Mouse (Mus musculus): ENCODE data around the gene Ptgfrn. TPM values are rescaled to one million over a fixed set of nuclear protein-coding genes. Genes with fewer than 3 reads are reported as not detected.

Ptgfrn gene
- polyA plus RNA-seq, 1 experiment from 2014 or later: 10.0 TPM

GRCm38 (mm10) chr3:101003575-101004356 lies 106.3 kb downstream of the Ptgfrn start:
- 85% methylated on average over 15 of the region's 15 CpGs for WGBS

DNA sequence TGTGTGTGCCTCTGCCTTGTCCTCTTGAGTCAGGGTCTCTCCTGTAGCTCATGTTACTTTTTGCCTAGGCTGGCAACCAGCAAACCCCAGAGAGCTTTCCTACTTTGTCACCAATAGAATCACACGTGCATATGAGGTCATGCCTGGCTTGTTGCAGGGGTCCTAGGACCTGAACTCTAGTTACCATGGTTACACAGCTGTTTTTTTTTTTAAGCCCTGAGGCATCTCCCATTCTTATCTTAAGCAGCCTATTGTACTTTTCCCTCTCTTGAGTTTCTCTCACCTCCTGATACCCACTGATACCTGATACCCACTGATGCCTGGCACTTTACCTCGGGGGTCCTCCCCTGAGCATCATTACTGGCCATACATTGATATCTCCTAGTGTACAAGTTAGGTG lies 110.3 kb downstream of the Ptgfrn start:
- H3K36me3 ChIP-seq (ENCODE audit: control insufficient read depth, insufficient read depth, low read length): 0 out of 2 replicates have a peak, but pooled peaks cover 3% of the 10 kb centered on the region
- no peak overlapping the region for H3K9ac ChIP-seq (ENCODE audit: low read length)
- H3K4me3 ChIP-seq (ENCODE audit: control insufficient read depth in 1 of 2, insufficient read depth in 1 of 2, low read depth in 1 of 2, low read length in 2 of 2): no peak overlapping the region
- WGBS: 24% methylated on average over 2 of the region's 2 CpGs
- no peak overlapping the region for H3K4me2 ChIP-seq (ENCODE audit: low read length)
- no peak for ATAC-seq (ENCODE audit: insufficient number of reproducible peaks, insufficient read depth, low FRiP score, low read depth)
- H3K27me3 ChIP-seq (ENCODE audit: control insufficient read depth, insufficient read depth, low read length): no peaks in the 10 kb centered on the region
- H3K9me3 ChIP-seq (ENCODE audit: control insufficient read depth, low read length): no peaks in the 10 kb centered on the region
- peaks cover 10 to 15% of the 10 kb centered on the region in 2 experiments for H3K4me1 ChIP-seq (ENCODE audit: control insufficient read depth in 2 of 2, insufficient read depth in 2 of 2, low read length in 2 of 2)
- H3K27ac ChIP-seq (replicated peaks in 1 of 2; ENCODE audit: control insufficient read depth in 1 of 2, insufficient read depth in 1 of 2, low read depth in 2 of 2, low read length in 2 of 2): no peak overlapping the region

More at GRCm38 (mm10) chr3:101003575-101004356, 106.3 kb downstream of the Ptgfrn start:
- Histone ChIP-seq H3K27ac (replicated peaks in 1 of 2; ENCODE audit: control insufficient read depth in 1 of 2, insufficient read depth in 1 of 2, low read depth in 2 of 2, low read length in 2 of 2) (no peak overlapping the region), H3K4me2 (ENCODE audit: low read length) (no peak overlapping the region), H3K4me1 (ENCODE audit: control insufficient read depth in 2 of 2, insufficient read depth in 2 of 2, low read length in 2 of 2) (peaks cover 3 to 10% of the 10 kb centered on the region in 2 experiments; a peak in 2 of 4 replicates), H3K36me3 (ENCODE audit: control insufficient read depth, insufficient read depth, low read length) (0 out of 2 replicates have a peak, but pooled peaks cover 3% of the 10 kb centered on the region), H3K9ac (ENCODE audit: low read length) (no peak overlapping the region), H3K4me3 (ENCODE audit: control insufficient read depth in 1 of 2, insufficient read depth in 1 of 2, low read depth in 1 of 2, low read length in 2 of 2) (no peak overlapping the region), H3K27me3 (ENCODE audit: control insufficient read depth, insufficient read depth, low read length) (no peaks in the 10 kb centered on the region), H3K9me3 (ENCODE audit: control insufficient read depth, low read length) (no peaks in the 10 kb centered on the region)
- no peak for ATAC-seq (ENCODE audit: insufficient number of reproducible peaks, insufficient read depth, low FRiP score, low read depth)

GRCm38 (mm10) chr3:100998904-100999340 lies 111.2 kb downstream of the Ptgfrn start:
- Histone ChIP-seq H3K9me3 (ENCODE audit: control insufficient read depth, low read length) (no peaks in the 10 kb centered on the region), H3K36me3 (ENCODE audit: control insufficient read depth, insufficient read depth, low read length) (0 out of 2 replicates have a peak, but pooled peaks cover 3% of the 10 kb centered on the region), H3K9ac (ENCODE audit: low read length) (no peak overlapping the region), H3K4me1 (ENCODE audit: control insufficient read depth in 2 of 2, insufficient read depth in 2 of 2, low read length in 2 of 2) (peaks cover 15 to 16% of the 10 kb centered on the region in 2 experiments), H3K27me3 (ENCODE audit: control insufficient read depth, insufficient read depth, low read length) (no peaks in the 10 kb centered on the region), H3K4me2 (ENCODE audit: low read length) (no peak overlapping the region), H3K27ac (replicated peaks in 1 of 2; ENCODE audit: control insufficient read depth in 1 of 2, insufficient read depth in 1 of 2, low read depth in 2 of 2, low read length in 2 of 2) (no peak overlapping the region), H3K4me3 (ENCODE audit: control insufficient read depth in 1 of 2, insufficient read depth in 1 of 2, low read depth in 1 of 2, low read length in 2 of 2) (no peak overlapping the region)
- 17% methylated on average over 6 of the region's 6 CpGs for WGBS
- peak; percentile 55; the same call in 1 of the 2 replicates for ATAC-seq (ENCODE audit: insufficient number of reproducible peaks, insufficient read depth, low FRiP score, low read depth)

DNA sequence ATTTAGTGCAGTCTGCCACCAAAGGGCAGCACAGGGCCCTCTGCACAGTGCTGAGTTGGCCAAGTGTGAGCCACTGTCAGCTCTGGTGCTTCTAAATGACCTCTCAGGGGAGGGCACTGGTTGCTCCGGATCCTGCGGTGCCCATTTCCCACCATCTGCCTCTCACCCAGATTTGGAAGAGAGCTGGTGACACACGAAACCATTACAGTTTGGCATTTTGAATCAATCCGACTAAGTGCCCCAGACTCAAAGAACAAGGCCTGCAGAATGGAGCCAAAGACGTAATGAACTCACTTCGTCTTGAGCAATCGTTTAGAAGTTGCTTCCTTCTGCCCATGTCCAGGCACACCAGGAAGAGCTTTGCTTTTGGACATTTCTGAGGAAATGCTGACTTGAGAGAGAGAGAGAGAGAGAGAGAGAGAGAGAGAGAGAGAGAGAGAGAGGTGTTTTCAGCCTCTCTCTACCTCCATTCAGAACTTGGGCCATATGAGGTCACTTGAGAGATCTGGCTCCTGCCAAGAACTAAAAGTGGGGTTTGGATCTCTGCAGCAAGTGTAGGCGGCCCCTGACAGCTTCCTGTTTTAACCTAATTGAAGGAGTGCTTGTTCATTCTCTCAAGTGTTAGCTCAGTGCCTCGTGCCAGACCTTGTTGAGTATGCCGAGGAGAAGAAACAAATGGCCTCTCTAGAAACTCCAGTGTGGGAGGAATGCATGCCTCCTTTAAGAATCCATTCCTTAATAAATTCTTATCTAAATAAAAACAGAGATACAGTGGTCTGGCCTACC lies 112.1 kb downstream of the Ptgfrn start:
- Histone ChIP-seq H3K27me3 (ENCODE audit: control insufficient read depth, insufficient read depth, low read length) (no peaks in the 10 kb centered on the region), H3K4me1 (ENCODE audit: control insufficient read depth in 2 of 2, insufficient read depth in 2 of 2, low read length in 2 of 2) (peaks cover 19 to 24% of the 10 kb centered on the region in 2 experiments), H3K9ac (ENCODE audit: low read length) (no peak overlapping the region), H3K4me3 (ENCODE audit: control insufficient read depth in 1 of 2, insufficient read depth in 1 of 2, low read depth in 1 of 2, low read length in 2 of 2) (no peak overlapping the region), H3K4me2 (ENCODE audit: low read length) (no peak overlapping the region), H3K9me3 (ENCODE audit: control insufficient read depth, low read length) (no peaks in the 10 kb centered on the region), H3K27ac (replicated peaks in 1 of 2; ENCODE audit: control insufficient read depth in 1 of 2, insufficient read depth in 1 of 2, low read depth in 2 of 2, low read length in 2 of 2) (peak overlapping the region in 1 of 2 experiments; percentile 43; a peak in 2 of 4 replicates), H3K36me3 (ENCODE audit: control insufficient read depth, insufficient read depth, low read length) (0 out of 2 replicates have a peak, but pooled peaks cover 1% of the 10 kb centered on the region)
- ATAC-seq (ENCODE audit: insufficient number of reproducible peaks, insufficient read depth, low FRiP score, low read depth): peak; percentile 40; the same call in 1 of the 2 replicates
- WGBS: 59% methylated on average over 10 of the region's 10 CpGs

DNA sequence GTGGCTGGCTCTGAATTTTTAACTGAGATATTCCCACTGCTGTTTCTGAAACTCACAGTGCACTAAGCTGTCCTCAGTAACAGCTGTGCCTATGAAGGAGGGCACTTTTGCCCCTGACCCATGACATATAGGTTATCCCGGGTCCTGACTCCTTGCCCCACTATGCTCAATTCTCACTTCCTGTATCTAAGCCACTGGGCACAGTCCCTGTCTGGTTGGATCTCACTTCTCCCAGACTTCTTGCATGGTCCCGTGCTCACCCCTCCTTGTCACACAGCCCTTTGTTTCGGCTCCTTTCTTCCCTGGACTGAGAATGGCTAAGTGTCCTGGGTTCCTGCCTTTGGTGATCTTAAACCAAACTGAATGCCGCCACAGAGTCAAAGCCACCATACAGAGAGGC lies 115.8 kb downstream of the Ptgfrn start:
- H3K9ac ChIP-seq (ENCODE audit: low read length): no peak overlapping the region
- H3K27ac ChIP-seq (replicated peaks in 1 of 2; ENCODE audit: control insufficient read depth in 1 of 2, insufficient read depth in 1 of 2, low read depth in 2 of 2, low read length in 2 of 2): no peak overlapping the region; a peak in 1 of 4 replicates
- H3K36me3 ChIP-seq (ENCODE audit: control insufficient read depth, insufficient read depth, low read length): no peaks in the 10 kb centered on the region
- WGBS: 82% methylated on average over 4 of the region's 4 CpGs
- H3K4me3 ChIP-seq (ENCODE audit: control insufficient read depth in 1 of 2, insufficient read depth in 1 of 2, low read depth in 1 of 2, low read length in 2 of 2): no peak overlapping the region
- H3K27me3 ChIP-seq (ENCODE audit: control insufficient read depth, insufficient read depth, low read length): no peaks in the 10 kb centered on the region
- H3K4me1 ChIP-seq (ENCODE audit: control insufficient read depth in 2 of 2, insufficient read depth in 2 of 2, low read length in 2 of 2): peaks cover 19 to 24% of the 10 kb centered on the region in 2 experiments
- ATAC-seq (ENCODE audit: insufficient number of reproducible peaks, insufficient read depth, low FRiP score, low read depth): no peak
- H3K4me2 ChIP-seq (ENCODE audit: low read length): no peak overlapping the region
- H3K9me3 ChIP-seq (ENCODE audit: control insufficient read depth, low read length): no peaks in the 10 kb centered on the region

GRCm38 (mm10) chr3:100993718-100994117 lies 116.4 kb downstream of the Ptgfrn start:
- WGBS: 49% methylated on average over 15 of the region's 15 CpGs
- no peaks in the 10 kb centered on the region for H3K27me3 ChIP-seq (ENCODE audit: control insufficient read depth, insufficient read depth, low read length)
- H3K9me3 ChIP-seq (ENCODE audit: control insufficient read depth, low read length): no peaks in the 10 kb centered on the region

GRCm38 (mm10) chr3:100993158-100993557 lies 116.9 kb downstream of the Ptgfrn start:
- Histone ChIP-seq H3K4me1 (ENCODE audit: control insufficient read depth in 2 of 2, insufficient read depth in 2 of 2, low read length in 2 of 2) (peaks cover 11 to 20% of the 10 kb centered on the region in 2 experiments), H3K9me3 (ENCODE audit: control insufficient read depth, low read length) (no peaks in the 10 kb centered on the region), H3K27me3 (ENCODE audit: control insufficient read depth, insufficient read depth, low read length) (no peaks in the 10 kb centered on the region), H3K4me2 (ENCODE audit: low read length) (no peak overlapping the region), H3K36me3 (ENCODE audit: control insufficient read depth, insufficient read depth, low read length) (no peaks in the 10 kb centered on the region), H3K27ac (replicated peaks in 1 of 2; ENCODE audit: control insufficient read depth in 1 of 2, insufficient read depth in 1 of 2, low read depth in 2 of 2, low read length in 2 of 2) (0 out of 4 replicates have a peak overlapping the region, but pooled peaks of 1 of the 2 experiments have one; percentile 25), H3K4me3 (ENCODE audit: control insufficient read depth in 1 of 2, insufficient read depth in 1 of 2, low read depth in 1 of 2, low read length in 2 of 2) (no peak overlapping the region), H3K9ac (ENCODE audit: low read length) (no peak overlapping the region)
- WGBS: 62% methylated on average over 7 of the region's 7 CpGs
- no peak for ATAC-seq (ENCODE audit: insufficient number of reproducible peaks, insufficient read depth, low FRiP score, low read depth)

More at GRCm38 (mm10) chr3:100993718-100994117, 116.4 kb downstream of the Ptgfrn start:
- peak overlapping the region in 1 of 2 experiments; percentile 25; a peak in 2 of 4 replicates for H3K27ac ChIP-seq (replicated peaks in 1 of 2; ENCODE audit: control insufficient read depth in 1 of 2, insufficient read depth in 1 of 2, low read depth in 2 of 2, low read length in 2 of 2)
- H3K4me1 ChIP-seq (ENCODE audit: control insufficient read depth in 2 of 2, insufficient read depth in 2 of 2, low read length in 2 of 2): peaks cover 17 to 20% of the 10 kb centered on the region in 2 experiments
- no peak overlapping the region for H3K9ac ChIP-seq (ENCODE audit: low read length)
- no peak overlapping the region for H3K4me2 ChIP-seq (ENCODE audit: low read length)
- no peaks in the 10 kb centered on the region for H3K36me3 ChIP-seq (ENCODE audit: control insufficient read depth, insufficient read depth, low read length)
- ATAC-seq (ENCODE audit: insufficient number of reproducible peaks, insufficient read depth, low FRiP score, low read depth): no peak
- H3K4me3 ChIP-seq (ENCODE audit: control insufficient read depth in 1 of 2, insufficient read depth in 1 of 2, low read depth in 1 of 2, low read length in 2 of 2): no peak overlapping the region

All from heart, embryonic 14.5 days (tissue).